8 mouse cellular contexts compared by ENCODE assay signal in the genomic region with DNA sequence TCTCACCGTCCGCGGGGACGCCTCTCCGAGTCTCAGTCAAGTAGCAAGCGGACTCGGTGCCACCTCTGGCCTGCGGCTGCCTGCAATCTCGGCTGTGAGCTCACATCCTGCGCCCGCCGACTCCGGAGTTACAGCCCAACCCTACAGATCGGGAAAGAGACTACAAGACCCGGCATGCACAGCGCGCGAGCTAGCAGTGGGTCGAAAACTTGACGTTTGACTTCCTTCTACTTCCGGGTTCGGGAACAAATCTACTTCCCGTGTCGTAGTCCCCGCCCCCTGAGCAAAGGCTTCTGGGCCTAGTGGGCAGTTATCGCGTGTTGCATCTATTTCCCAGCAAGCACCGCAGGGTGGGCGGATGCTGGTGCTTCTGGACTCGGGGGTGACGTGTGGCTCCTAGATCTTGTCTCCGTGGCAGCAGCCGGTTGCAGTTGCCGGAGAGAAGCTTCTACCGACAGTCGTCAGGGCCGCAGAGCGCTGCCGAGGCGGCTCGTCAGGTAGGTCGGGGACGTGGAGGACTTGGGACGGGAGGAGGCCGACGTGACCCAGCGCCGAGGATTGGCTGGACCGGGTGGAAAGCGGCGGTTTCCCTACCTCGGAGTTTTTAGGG. TPM values are rescaled to one million over a fixed set of nuclear protein-coding genes. Genes with fewer than 3 reads are reported as not detected.
DNase-seq lines count a peak whose midpoint lies in the region; ATAC-seq and TF ChIP-seq lines count a peak whose summit lies in the region.

A gene (minus strand): TSS at position 253 of the 610 bp plus-strand sequence.
A gene (plus strand): TSS at position 282 of the 610 bp plus-strand sequence.

- no peak for TF ChIP-seq CTCF in cortical plate, adult 2 months (IDR thresholded peaks at IDR 0.05; ENCODE audit: extremely low read depth, insufficient read depth, low read length)

- H3K9me3 ChIP-seq in megakaryocyte, embryonic 14.5 days, result no peaks in the 10 kb centered on the region

- H3K36me3 ChIP-seq in megakaryocyte, embryonic 14.5 days (replicated peaks; ENCODE audit: low read length), result peaks cover 31% of the 10 kb centered on the region

- TF ChIP-seq POLR2A in cortical plate, adult 2 months (IDR thresholded peaks at IDR 0.05; ENCODE audit: extremely low read depth, insufficient read depth, low read length), result peak; percentile 90

- peak within 1 kb of the TSS; percentile 65 for H3K4me3 ChIP-seq in cortical plate, adult 2 months (ENCODE audit: insufficient read depth, low read length)
- H3K4me3 ChIP-seq in megakaryocyte, embryonic 14.5 days (replicated peaks), result peak within 1 kb of the TSS; percentile 98

- DNase-seq in gastrocnemius, adult 8-10 months (ENCODE audit: low spot score in 2 of 2), result peak; percentile 94 to 97
- DNase-seq in hindlimb bud, embryonic 11.5 days (ENCODE audit: extremely low spot score, low read depth, low spot score), result peak; percentile 93
- peak; percentile 92 to 99 for DNase-seq in left cerebral cortex, adult 8-10 months (ENCODE audit: low spot score in 2 of 2)
- peak; percentile 99 for DNase-seq in right cerebral cortex, postnatal 10 days (ENCODE audit: low spot score in 2 of 2)
- peak; percentile 91 for DNase-seq in urinary bladder, postnatal 25 days (ENCODE audit: low spot score)

- peaks cover 5% of the 10 kb centered on the region; the same call in 1 of the 2 replicates for H3K4me1 ChIP-seq in cortical plate, adult 2 months (ENCODE audit: control insufficient read depth, insufficient read depth, low read length)
- H3K4me1 ChIP-seq in megakaryocyte, embryonic 14.5 days, result peaks cover 50% of the 10 kb centered on the region

- ATAC-seq in activated CD4-positive, CD25-positive, alpha-beta regulatory T cell, adult 4 months, result peak; percentile 94

- peak within 1 kb of the TSS; percentile 13; the same call in 1 of the 2 replicates for H3K27ac ChIP-seq in cortical plate, adult 2 months (ENCODE audit: insufficient read depth, low read length)

- H3K27me3 ChIP-seq in megakaryocyte, embryonic 14.5 days (replicated peaks), result peaks cover 5% of the 10 kb centered on the region

RNA-seq across cellular contexts. Expression of the first gene that starts in this region (rescaled TPM):
- polyA plus RNA-seq in activated CD4-positive, CD25-positive, alpha-beta regulatory T cell, adult 4 months (2017; shearing (Covaris generic)), result 10 to 100 TPM; 12.1 to 14.6 TPM
- 38.2 and 38.9 TPM in 2 replicates for polyA plus RNA-seq in cortical plate, adult 2 months (2012; rRNA removed)
- 10 to 100 TPM; 44.2 to 54.5 (median 48.9) TPM for total RNA-seq in gastrocnemius, adult 8-10 months (2022)
- total RNA-seq in left cerebral cortex, adult 8-10 months (2022), result 10 to 100 TPM; 32.8 to 36.6 (median 34.2) TPM
- polyA plus RNA-seq in megakaryocyte, embryonic 14.5 days (2012; ENCODE audit: insufficient read depth, low replicate concordance), result 0.68 TPM in 1 of 2 replicates, not detected in the other

RNA-seq across cellular contexts. Expression of the second gene that starts in this region (rescaled TPM):
- polyA plus RNA-seq in activated CD4-positive, CD25-positive, alpha-beta regulatory T cell, adult 4 months (2017; shearing (Covaris generic)), result 100 to 1,000 TPM; 114 to 134 TPM
- polyA plus RNA-seq in cortical plate, adult 2 months (2012; rRNA removed), result 100 and 101 TPM in 2 replicates
- 10 to 100 TPM; 12.7 to 21.1 (median 17.3) TPM for total RNA-seq in gastrocnemius, adult 8-10 months (2022)
- total RNA-seq in left cerebral cortex, adult 8-10 months (2022), result 10 to 100 TPM; 79.7 to 81.6 (median 80.9) TPM
- 104 and 119 TPM in 2 replicates for polyA plus RNA-seq in megakaryocyte, embryonic 14.5 days (2012; ENCODE audit: insufficient read depth, low replicate concordance)

Comparison
In these comparisons a context has a peak if more than half of its experiments do, and no peak if none do; other contexts are left out.
1. Peak in every context shown above with its lines: DNase-seq, ATAC-seq, H3K4me3 ChIP-seq and H3K27ac ChIP-seq.